Comparison of ENCODE assay signal across 14 mouse cellular contexts in genomic region chr6:118938386-118939096, GRCm38 (mm10).
DNase-seq lines count a peak whose midpoint lies in the region; TF ChIP-seq lines count a peak whose summit lies in the region.
"Had no signal": no experiment of that assay in that cellular context is flagged by ENCODE, and none has a peak within 500 bp of the region (broad histone marks: within the 10 kb centered on the region; RNA-seq: fewer than 3 reads in every experiment).

No protein-coding gene starts in this region.

- intact Hi-C loops in gastrocnemius, adult 2 months (cut with DNase I), result no loop called here
- intact Hi-C loops in left cerebral cortex, postnatal 10 days (cut with DNase I), result no loop called here

- H3K27me3 ChIP-seq in cerebellum, adult 2 months (ENCODE audit: control insufficient read depth, insufficient read depth, low read length), result no peaks in the 10 kb centered on the region
- H3K27me3 ChIP-seq: stomach, embryonic 15.5 days had no signal

- WGBS in cerebellum, adult 2 months, result 41% methylated on average over 13 of the region's 13 CpGs

- no peak for TF ChIP-seq POLR2A in cerebellum, adult 2 months (IDR thresholded peaks at IDR 0.05; ENCODE audit: borderline replicate concordance, insufficient read depth, low read length)
- TF ChIP-seq POLR2A in cortical plate, adult 2 months (IDR thresholded peaks at IDR 0.05; ENCODE audit: extremely low read depth, insufficient read depth, low read length), result no peak

- H3K27ac ChIP-seq in cerebellum, adult 2 months (ENCODE audit: insufficient read depth, low read length), result peak overlapping the region; percentile 34; the same call in 1 of the 2 replicates
- peak overlapping the region; percentile 16; the same call in 1 of the 2 replicates for H3K27ac ChIP-seq in gastrocnemius, adult 2 months
- H3K27ac ChIP-seq in cortical plate, adult 2 months (ENCODE audit: insufficient read depth, low read length), result 0 out of 2 replicates have a peak overlapping the region, but pooled peaks have one; percentile 10
- H3K27ac ChIP-seq: stomach, embryonic 15.5 days had no signal

- peak in 1 of 2 experiments; percentile 39 for DNase-seq in cerebellum, adult 2 months
- no peak for DNase-seq in cerebellum, postnatal 36 days
- no peak for DNase-seq in gastrocnemius, adult 2 months
- no peak for DNase-seq in gastrocnemius, adult 18-20 months (ENCODE audit: low spot score)
- peak; percentile 31 to 64 for DNase-seq in left cerebral cortex, adult 18-20 months (ENCODE audit: low spot score in 2 of 2)
- no peak for DNase-seq in left cerebral cortex, postnatal 10 days (ENCODE audit: extremely low spot score in 1 of 2, low spot score in 2 of 2)
- no peak for DNase-seq in heart, postnatal 4 days
- DNase-seq: gastrocnemius, postnatal 25 days; kidney, adult 18-20 months; kidney, postnatal 10 days; liver; liver, postnatal 0 days had no signal

- peaks cover 74% of the 10 kb centered on the region for H3K4me1 ChIP-seq in cerebellum, adult 2 months (ENCODE audit: control insufficient read depth, insufficient read depth, low read length)
- H3K4me1 ChIP-seq in cortical plate, adult 2 months (ENCODE audit: control insufficient read depth, insufficient read depth, low read length), result peaks cover 18% of the 10 kb centered on the region

- no peak overlapping the region for H3K4me3 ChIP-seq in cerebellum, adult 2 months (replicated peaks; ENCODE audit: insufficient read depth, low read depth, low read length)
- no peak overlapping the region for H3K4me3 ChIP-seq in gastrocnemius, adult 2 months
- no peak overlapping the region for H3K4me3 ChIP-seq in cortical plate, adult 2 months (ENCODE audit: insufficient read depth, low read length)
- H3K4me3 ChIP-seq: stomach, embryonic 15.5 days had no signal

- TF ChIP-seq CTCF in cerebellum, adult 2 months (IDR thresholded peaks at IDR 0.05; ENCODE audit: borderline replicate concordance, insufficient read depth, low read depth, low read length), result no peak
- TF ChIP-seq CTCF in gastrocnemius, adult 2 months (IDR thresholded peaks at IDR 0.05), result no peak
- no peak for TF ChIP-seq CTCF in cortical plate, adult 2 months (IDR thresholded peaks at IDR 0.05; ENCODE audit: extremely low read depth, insufficient read depth, low read length)

Comparison
In these comparisons a context has a peak if more than half of its experiments do, and no peak if none do; other contexts are left out.
1. DNase-seq: peak in left cerebral cortex, adult 18-20 months (2 of 2); none in cerebellum, postnatal 36 days (0 of 2), gastrocnemius, adult 2 months (single experiment), gastrocnemius, adult 18-20 months (single experiment), left cerebral cortex, postnatal 10 days (0 of 2) and heart, postnatal 4 days (single experiment).
2. Peak in every context shown above with its lines, with median percentiles within 50 percentile points of each other: H3K27ac ChIP-seq.